Comparison of ENCODE assay signal across 8 mouse cellular contexts in genomic region chr14:115070534-115070933, GRCm38 (mm10). TPM values are rescaled to one million over a fixed set of nuclear protein-coding genes. Genes with fewer than 3 reads are reported as not detected.
DNase-seq lines count a peak whose midpoint lies in the region; ATAC-seq and TF ChIP-seq lines count a peak whose summit lies in the region.

No protein-coding gene starts in this region.

- no peaks in the 10 kb centered on the region for H3K27me3 ChIP-seq in intestine, postnatal 0 days (replicated peaks; ENCODE audit: control insufficient read depth, insufficient read depth, low read length)
- no peaks in the 10 kb centered on the region for H3K27me3 ChIP-seq in limb, embryonic 11.5 days (ENCODE audit: control insufficient read depth, insufficient read depth, low read length)

- no peak for DNase-seq in cerebellum, adult 11 months
- DNase-seq in 3T3-L1 (ENCODE audit: low read depth, low spot score) = peak; percentile 51
- peak; percentile 58 for DNase-seq in embryo, embryonic 11 days
- DNase-seq in limb, embryonic 11.5 days (ENCODE audit: low spot score) = peak; percentile 47
- peak; percentile 37 to 41 for DNase-seq in right cerebral cortex, postnatal 36 days (ENCODE audit: low spot score in 2 of 2)
- DNase-seq in gastrocnemius, adult 8-10 months (ENCODE audit: low spot score in 2 of 2) = no peak

- 0 out of 2 replicates have a peak, but pooled peaks have one; percentile 26 for ATAC-seq in cerebellum, adult (ENCODE audit: insufficient number of reproducible peaks, low FRiP score, low TSS enrichment)
- no peak for ATAC-seq in intestine, postnatal 0 days
- ATAC-seq in limb, embryonic 11.5 days (ENCODE audit: insufficient number of reproducible peaks, low FRiP score, low TSS enrichment, low read depth) = no peak

- no peak overlapping the region for H3K4me2 ChIP-seq in intestine, postnatal 0 days (replicated peaks; ENCODE audit: low read depth)
- no peak overlapping the region for H3K4me2 ChIP-seq in limb, embryonic 11.5 days (ENCODE audit: low read depth, severe bottlenecking)

- H3K36me3 ChIP-seq in intestine, postnatal 0 days (ENCODE audit: control insufficient read depth, insufficient read depth) = no peaks in the 10 kb centered on the region
- no peaks in the 10 kb centered on the region for H3K36me3 ChIP-seq in limb, embryonic 11.5 days (ENCODE audit: control insufficient read depth, insufficient read depth, low read length)

- no peaks in the 10 kb centered on the region for H3K4me1 ChIP-seq in intestine, postnatal 0 days (replicated peaks; ENCODE audit: control insufficient read depth, insufficient read depth, low read length)
- no peaks in the 10 kb centered on the region for H3K4me1 ChIP-seq in limb, embryonic 11.5 days (ENCODE audit: control insufficient read depth, insufficient read depth, low read length)

- no peak overlapping the region for H3K9ac ChIP-seq in intestine, postnatal 0 days (ENCODE audit: low read depth, low read length)
- H3K9ac ChIP-seq in limb, embryonic 11.5 days (ENCODE audit: low read length) = no peak overlapping the region

- H3K27ac ChIP-seq in intestine, postnatal 0 days (ENCODE audit: low read depth, low read length) = no peak overlapping the region
- H3K27ac ChIP-seq in limb, embryonic 11.5 days (replicated peaks; ENCODE audit: low read depth, low read length) = no peak overlapping the region

- H3K9me3 ChIP-seq in intestine, postnatal 0 days (ENCODE audit: control insufficient read depth) = no peaks in the 10 kb centered on the region
- no peaks in the 10 kb centered on the region for H3K9me3 ChIP-seq in limb, embryonic 11.5 days (ENCODE audit: control insufficient read depth, low read length)

- TF ChIP-seq CTCF in intestine, postnatal 0 days (IDR thresholded peaks at IDR 0.05; ENCODE audit: low read depth) = peak; percentile 80

- H3K4me3 ChIP-seq in intestine, postnatal 0 days (ENCODE audit: low read depth, low read length) = no peak overlapping the region
- H3K4me3 ChIP-seq in limb, embryonic 11.5 days (ENCODE audit: low read depth, low read length) = no peak overlapping the region

- WGBS in intestine, postnatal 0 days = 36% methylated on average over 6 of the region's 6 CpGs
- 42% methylated on average over 6 of the region's 6 CpGs for WGBS in limb, embryonic 11.5 days

RNA-seq across cellular contexts. Expression of gene Gpc5, which starts 21.5 kb away (rescaled TPM):
- 0.09 and 0.12 TPM in 2 replicates for polyA plus RNA-seq in intestine, postnatal 0 days (2015; fragmentation: Nextera tagmentation; extraction: Ambion mirVana)
- polyA plus RNA-seq in limb, embryonic 11.5 days (2014; fragmentation: Nextera tagmentation; extraction: Ambion mirVana) = 1.8 and 2.5 TPM in 2 replicates
- total RNA-seq in gastrocnemius, adult 8-10 months (2022) = not detected

Comparison
In these comparisons a context has a peak if more than half of its experiments do, and no peak if none do; other contexts are left out.
1. DNase-seq: peak in 3T3-L1 (single experiment), embryo, embryonic 11 days (single experiment), limb, embryonic 11.5 days (single experiment) and right cerebral cortex, postnatal 36 days (2 of 2); none in cerebellum, adult 11 months (single experiment) and gastrocnemius, adult 8-10 months (0 of 2).